Mouse (Mus musculus) lung, embryonic 16.5 days (tissue): ENCODE data around the gene Stx4a. TPM values are rescaled to one million over a fixed set of nuclear protein-coding genes. Genes with fewer than 3 reads are reported as not detected.
"Not testable (repeated sequence)": the region's sequence is repeated elsewhere in the genome, so short reads cannot be mapped to it uniquely, and the experiment has no call there.

Experiments used
- ATAC-seq: fragments of 200-750 bp; cut with Nextera tagmentation; 2 replicates; pipeline ENCODE4 v1.8.0; 2017; ENCODE audit warnings: low read depth, mild to moderate bottlenecking, moderate library complexity
- H3K27ac ChIP-seq: fragments of 300-500 bp; sonication (generic); 2 replicates; pipeline ENCODE4 v1.5.1; 2014; ENCODE audit warnings: mild to moderate bottlenecking, control low read depth, low read length
- H3K27me3 ChIP-seq: fragments of 300-500 bp; sonication (generic); 2 replicates; pipeline ENCODE4 v1.6.1; 2014; ENCODE audit warnings: low read depth, low read length, mixed read lengths; ENCODE audit not compliant: control insufficient read depth, insufficient read depth
- H3K36me3 ChIP-seq: fragments of 300-500 bp; sonication (generic); 2 replicates; pipeline ENCODE4 v1.6.1; 2014; ENCODE audit warnings: low read length; ENCODE audit not compliant: control insufficient read depth, insufficient read depth
- H3K4me1 ChIP-seq: fragments of 300-500 bp; sonication (generic); replicated peaks from 2 replicates; pipeline ENCODE4 v1.6.1; 2014; ENCODE audit warnings: low read length, mixed read lengths; ENCODE audit not compliant: control insufficient read depth, insufficient read depth
- H3K4me2 ChIP-seq: fragments of 300-500 bp; sonication (generic); 2 replicates; pipeline ENCODE4 v1.6.1; 2014; ENCODE audit warnings: low read depth, low read length, control low read depth
- H3K4me3 ChIP-seq: fragments of 300-500 bp; sonication (generic); 2 replicates; pipeline ENCODE4 v1.5.1; 2014; ENCODE audit warnings: mild to moderate bottlenecking, low read length, control low read depth
- H3K9ac ChIP-seq: fragments of 300-500 bp; sonication (generic); 2 replicates; pipeline ENCODE4 v1.6.1; 2014; ENCODE audit warnings: low read length, control low read depth
- H3K9me3 ChIP-seq: fragments of 300-500 bp; sonication (generic); 2 replicates; pipeline ENCODE4 v1.6.1; 2016; ENCODE audit warnings: low read length; ENCODE audit not compliant: control insufficient read depth
- WGBS: fragments of 180-500 bp; shearing (Covaris S2); extraction: QIAGEN DNeasy Blood & Tissue Kit; methylation state at CpG from one replicate; pipeline ENCODE4 v1.1.7; 2014; 5-methylcytosine and 5-hydroxymethylcytosine counted together
- polyA plus RNA-seq: library from polyadenylated mRNA; unstranded; fragments of >200 nt; fragmentation: Nextera tagmentation; extraction: Ambion mirVana; gene quantifications from 2 replicates; pipeline ENCODE4 v1.2.1, GENCODE M21; 2015

Gene Stx4a
- polyA plus RNA-seq = 44.5 and 45.1 TPM in 2 replicates

- H3K9ac ChIP-seq = peak within 1 kb of the TSS; percentile 66
- WGBS = 5% methylated on average over 23 of the region's 38 CpGs
- H3K27me3 ChIP-seq = no peaks in the 10 kb centered on the region
- no peaks in the 10 kb centered on the region for H3K36me3 ChIP-seq
- H3K4me2 ChIP-seq = peak within 1 kb of the TSS; percentile 77
- ATAC-seq = peak; percentile 53
- H3K4me3 ChIP-seq = peak within 1 kb of the TSS; percentile 57
- 0 out of 2 replicates have a peak, but pooled peaks cover 2% of the 10 kb centered on the region for H3K4me1 ChIP-seq
- no peak within 1 kb of the TSS for H3K27ac ChIP-seq
- H3K9me3 ChIP-seq = no peaks in the 10 kb centered on the region
These were observed at the start of gene Stx4a, which contains the start of gene Stx1b for GRCm38 (mm10) chr7:127824176-127824871. Stx4a (plus strand) TSS chr7:127824294. Stx1b (minus strand) TSS chr7:127824549.

GRCm38 (mm10) chr7:127775837-127776236 lies 48.3 kb upstream of the Stx4a start:
- 68% methylated on average over 7 of the region's 7 CpGs for WGBS
- Histone ChIP-seq H3K4me3 (peak overlapping the region; percentile 87), H3K9ac (peak overlapping the region; percentile 93), H3K36me3 (peaks cover 11% of the 10 kb centered on the region), H3K4me2 (peak overlapping the region; percentile 79), H3K27ac (peak overlapping the region; percentile 99; the same call in 1 of the 2 replicates), H3K4me1 (peaks cover 16% of the 10 kb centered on the region)
- not testable (repeated sequence) for H3K9me3 ChIP-seq, ATAC-seq, H3K27me3 ChIP-seq

GRCm38 (mm10) chr7:127776426-127776825 lies 47.7 kb upstream of the Stx4a start, which contains the start of gene Setd1a:
Setd1a (plus strand) TSS chr7:127776670.
- Histone ChIP-seq H3K4me3 (peak within 1 kb of the TSS; percentile 87), H3K4me2 (peak within 1 kb of the TSS; percentile 79), H3K36me3 (peaks cover 17% of the 10 kb centered on the region), H3K27ac (peak within 1 kb of the TSS; percentile 99), H3K9ac (peak within 1 kb of the TSS; percentile 93), H3K9me3 (no peaks in the 10 kb centered on the region), H3K27me3 (no peaks in the 10 kb centered on the region), H3K4me1 (peaks cover 12% of the 10 kb centered on the region)
- ATAC-seq = peak; percentile 67
- under 1% methylated on average over 23 of the region's 23 CpGs for WGBS

GRCm38 (mm10) chr7:127776878-127777473 lies 47.1 kb upstream of the Stx4a start:
- H3K9ac ChIP-seq = peak overlapping the region; percentile 93
- H3K27me3 ChIP-seq = no peaks in the 10 kb centered on the region
- H3K27ac ChIP-seq = peak overlapping the region; percentile 99
- peaks cover 18% of the 10 kb centered on the region for H3K36me3 ChIP-seq
- H3K4me1 ChIP-seq = peaks cover 12% of the 10 kb centered on the region
- ATAC-seq = peak; percentile 95
- under 1% methylated on average over 63 of the region's 70 CpGs for WGBS
- H3K4me3 ChIP-seq = peak overlapping the region; percentile 87
- peak overlapping the region; percentile 79 for H3K4me2 ChIP-seq
- H3K9me3 ChIP-seq = no peaks in the 10 kb centered on the region

GRCm38 (mm10) chr7:127777474-127778266 lies 46.4 kb upstream of the Stx4a start:
- H3K4me3 ChIP-seq = peak overlapping the region; percentile 87
- peaks cover 18% of the 10 kb centered on the region for H3K36me3 ChIP-seq
- ATAC-seq = peak; percentile 53

GRCm38 (mm10) chr7:127778350-127778749 lies 45.7 kb upstream of the Stx4a start:
- Histone ChIP-seq H3K27me3 (no peaks in the 10 kb centered on the region), H3K36me3 (peaks cover 18% of the 10 kb centered on the region), H3K27ac (no peak overlapping the region), H3K4me1 (peaks cover 12% of the 10 kb centered on the region), H3K9ac (peak overlapping the region; percentile 93), H3K4me3 (peak overlapping the region; percentile 87), H3K9me3 (no peaks in the 10 kb centered on the region), H3K4me2 (peak overlapping the region; percentile 69)
- ATAC-seq = no peak
- WGBS = 73% methylated on average over 4 of the region's 4 CpGs

More at GRCm38 (mm10) chr7:127777474-127778266, 46.4 kb upstream of the Stx4a start:
- no peaks in the 10 kb centered on the region for H3K27me3 ChIP-seq
- H3K4me1 ChIP-seq = peaks cover 12% of the 10 kb centered on the region
- peak overlapping the region; percentile 99 for H3K27ac ChIP-seq
- 2% methylated on average over 45 of the region's 66 CpGs for WGBS
- H3K4me2 ChIP-seq = peak overlapping the region; percentile 69
- H3K9me3 ChIP-seq = no peaks in the 10 kb centered on the region
- H3K9ac ChIP-seq = peak overlapping the region; percentile 93

DNA sequence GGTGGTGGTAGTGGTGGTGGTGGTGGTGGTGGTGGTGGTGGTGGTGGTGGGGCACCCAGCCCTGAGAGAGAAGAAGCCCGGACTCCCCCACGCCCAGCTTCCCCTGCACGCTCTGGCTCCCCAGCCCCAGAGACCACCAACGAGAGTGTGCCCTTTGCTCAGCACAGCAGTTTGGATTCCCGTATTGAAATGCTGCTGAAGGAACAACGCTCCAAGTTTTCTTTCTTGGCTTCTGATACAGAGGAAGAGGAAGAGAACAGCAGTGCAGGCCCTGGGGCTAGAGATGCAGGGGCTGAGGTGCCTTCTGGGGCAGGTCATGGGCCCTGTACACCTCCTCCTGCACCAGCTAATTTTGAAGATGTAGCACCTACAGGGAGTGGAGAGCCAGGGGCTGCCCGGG lies 38.8 kb upstream of the Stx4a start, which contains the start of gene Gm49388:
TSS of gene Gm49388 (plus strand) at position 301 of the 400 bp plus-strand sequence.
- Histone ChIP-seq H3K9me3 (no peaks in the 10 kb centered on the region), H3K27me3 (no peaks in the 10 kb centered on the region), H3K4me3 (no peak within 1 kb of the TSS), H3K4me1 (no peaks in the 10 kb centered on the region), H3K4me2 (no peak within 1 kb of the TSS), H3K9ac (no peak within 1 kb of the TSS), H3K27ac (no peak within 1 kb of the TSS), H3K36me3 (peaks cover 61% of the 10 kb centered on the region)
- no peak for ATAC-seq
- WGBS = 90% methylated on average over 7 of the region's 7 CpGs

GRCm38 (mm10) chr7:127797076-127797845 lies 26.8 kb upstream of the Stx4a start:
- 86% methylated on average over 23 of the region's 23 CpGs for WGBS
- ATAC-seq = no peak
- Histone ChIP-seq H3K9ac (no peak overlapping the region), H3K4me3 (no peak overlapping the region), H3K9me3 (no peaks in the 10 kb centered on the region), H3K27me3 (no peaks in the 10 kb centered on the region), H3K4me1 (peaks cover 6% of the 10 kb centered on the region), H3K27ac (no peak overlapping the region), H3K4me2 (no peak overlapping the region), H3K36me3 (peaks cover 57% of the 10 kb centered on the region)
